Mouse (Mus musculus): ENCODE measurements around the gene 2310050C09Rik. TPM values are rescaled to one million over a fixed set of nuclear protein-coding genes. Genes with fewer than 3 reads are reported as not detected.

Gene 2310050C09Rik
- polyA plus RNA-seq, 1 experiment from 2014 or later: not detected

DNA sequence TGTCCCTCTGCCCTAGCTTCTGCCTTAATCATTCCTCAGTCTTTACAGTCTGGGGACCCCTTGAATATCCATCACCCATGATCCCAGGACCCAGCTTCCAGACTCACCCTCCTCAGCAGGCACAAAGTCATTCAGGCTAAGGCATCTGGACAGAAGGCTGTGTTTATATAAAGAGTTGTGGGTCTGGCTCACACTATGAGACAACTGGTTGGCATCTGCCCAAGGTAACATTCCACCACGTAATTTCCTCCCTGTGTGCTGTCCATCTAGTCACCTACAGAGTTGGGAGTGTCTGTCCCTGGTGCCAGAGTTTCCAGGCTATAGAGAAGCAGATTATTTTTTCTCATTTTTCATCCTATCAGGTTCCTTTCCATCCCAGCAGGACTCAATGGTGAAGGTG lies 42.9 kb downstream of the 2310050C09Rik start, which contains the start of gene Kprp:
Gene Kprp, minus strand, starts transcription at position 140 of the 400 bp plus-strand sequence.
- Histone ChIP-seq H3K4me1 (replicated peaks; ENCODE audit: control insufficient read depth, insufficient read depth, low read length) (no peaks in the 10 kb centered on the region), H3K27ac (ENCODE audit: low read depth) (no peak within 1 kb of the TSS), H3K4me2 (ENCODE audit: low read length) (no peak within 1 kb of the TSS), H3K9me3 (ENCODE audit: control insufficient read depth, low read length) (no peaks in the 10 kb centered on the region), H3K27me3 (replicated peaks; ENCODE audit: control insufficient read depth, insufficient read depth, low read length) (no peaks in the 10 kb centered on the region), H3K9ac (ENCODE audit: low read length) (no peak within 1 kb of the TSS), H3K4me3 (ENCODE audit: low read depth, low read length) (no peak within 1 kb of the TSS), H3K36me3 (ENCODE audit: control insufficient read depth, insufficient read depth, low read length) (no peaks in the 10 kb centered on the region)
- ATAC-seq (replicated peaks; ENCODE audit: low FRiP score, low TSS enrichment, low read depth) (no peak), DNase-seq (ENCODE audit: low spot score) (no peak)
- WGBS: 14% methylated on average over 1 of the region's 1 CpGs

DNA sequence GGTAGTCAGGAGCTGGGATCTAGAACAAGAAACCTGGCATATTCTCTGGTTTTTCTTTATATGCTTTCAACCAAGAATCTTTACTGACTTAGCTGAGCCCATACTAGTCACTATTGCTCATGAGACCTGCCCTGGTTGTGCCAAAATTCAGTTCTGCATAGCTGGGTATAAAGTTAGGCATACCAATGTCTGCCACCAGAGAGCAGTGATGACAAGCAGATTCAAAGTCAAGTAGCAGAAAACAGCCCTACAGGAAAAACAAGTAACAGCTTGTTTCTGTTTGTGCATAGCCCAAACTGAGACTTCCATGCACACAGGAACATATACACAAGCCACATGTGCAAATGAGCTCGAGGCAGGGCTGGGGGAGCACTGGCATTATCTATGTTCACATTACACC lies 44.2 kb downstream of the 2310050C09Rik start:
- Histone ChIP-seq H3K9ac (ENCODE audit: low read length) (no peak overlapping the region), H3K4me1 (replicated peaks; ENCODE audit: control insufficient read depth, insufficient read depth, low read length) (no peaks in the 10 kb centered on the region), H3K36me3 (ENCODE audit: control insufficient read depth, insufficient read depth, low read length) (no peaks in the 10 kb centered on the region), H3K4me3 (ENCODE audit: low read depth, low read length) (no peak overlapping the region), H3K4me2 (ENCODE audit: low read length) (no peak overlapping the region), H3K27me3 (replicated peaks; ENCODE audit: control insufficient read depth, insufficient read depth, low read length) (no peaks in the 10 kb centered on the region), H3K27ac (ENCODE audit: low read depth) (no peak overlapping the region), H3K9me3 (ENCODE audit: control insufficient read depth, low read length) (no peaks in the 10 kb centered on the region)
- DNase-seq (ENCODE audit: low spot score) (no peak), ATAC-seq (replicated peaks; ENCODE audit: low FRiP score, low TSS enrichment, low read depth) (no peak)
- WGBS: 35% methylated on average over 1 of the region's 1 CpGs

Other genes starting within 250 kb of the 2310050C09Rik start
- gene Lce6a, start 248.6 kb downstream of the 2310050C09Rik start, polyA plus RNA-seq (2014; fragmentation: Nextera tagmentation; extraction: Ambion mirVana): not detected in 2 replicates
- not detected in 2 replicates for gene Lce1a1, start 221.9 kb downstream of the 2310050C09Rik start, polyA plus RNA-seq (2014; fragmentation: Nextera tagmentation; extraction: Ambion mirVana)
- not detected in 2 replicates for gene Lce1b, start 213.3 kb downstream of the 2310050C09Rik start, polyA plus RNA-seq (2014; fragmentation: Nextera tagmentation; extraction: Ambion mirVana)
- not detected in 2 replicates for gene Lce1a2, start 199.9 kb downstream of the 2310050C09Rik start, polyA plus RNA-seq (2014; fragmentation: Nextera tagmentation; extraction: Ambion mirVana)
- not detected in 2 replicates for gene Lce1c, start 191.0 kb downstream of the 2310050C09Rik start, polyA plus RNA-seq (2014; fragmentation: Nextera tagmentation; extraction: Ambion mirVana)
- gene Lce1d, start 183.0 kb downstream of the 2310050C09Rik start, polyA plus RNA-seq (2014; fragmentation: Nextera tagmentation; extraction: Ambion mirVana): not detected in 2 replicates
- gene Lce1e, start 161.1 kb downstream of the 2310050C09Rik start, polyA plus RNA-seq (2014; fragmentation: Nextera tagmentation; extraction: Ambion mirVana): not detected in 2 replicates
- not detected in 2 replicates for gene Lce1f, start 149.9 kb downstream of the 2310050C09Rik start, polyA plus RNA-seq (2014; fragmentation: Nextera tagmentation; extraction: Ambion mirVana)
- gene Gm38119, start 131.1 kb downstream of the 2310050C09Rik start, polyA plus RNA-seq (2014; fragmentation: Nextera tagmentation; extraction: Ambion mirVana): not detected in 2 replicates
- gene Lce1g, start 117.9 kb downstream of the 2310050C09Rik start, polyA plus RNA-seq (2014; fragmentation: Nextera tagmentation; extraction: Ambion mirVana): not detected in 2 replicates
- not detected in 2 replicates for gene Lce1h, start 105.2 kb downstream of the 2310050C09Rik start, polyA plus RNA-seq (2014; fragmentation: Nextera tagmentation; extraction: Ambion mirVana)
- gene Lce1i, start 91.3 kb downstream of the 2310050C09Rik start, polyA plus RNA-seq (2014; fragmentation: Nextera tagmentation; extraction: Ambion mirVana): not detected in 2 replicates
- gene Lce1j, start 79.7 kb downstream of the 2310050C09Rik start, polyA plus RNA-seq (2014; fragmentation: Nextera tagmentation; extraction: Ambion mirVana): not detected in 2 replicates
- not detected in 2 replicates for gene Lce1k, start 62.3 kb downstream of the 2310050C09Rik start, polyA plus RNA-seq (2014; fragmentation: Nextera tagmentation; extraction: Ambion mirVana)
- not detected in 2 replicates for gene Kprp, start 43.0 kb downstream of the 2310050C09Rik start, polyA plus RNA-seq (2014; fragmentation: Nextera tagmentation; extraction: Ambion mirVana)
- not detected in 2 replicates for gene Lce1l, start 18.9 kb downstream of the 2310050C09Rik start, polyA plus RNA-seq (2014; fragmentation: Nextera tagmentation; extraction: Ambion mirVana)
- not detected in 2 replicates for gene Lce3a, start 56.0 kb upstream of the 2310050C09Rik start, polyA plus RNA-seq (2014; fragmentation: Nextera tagmentation; extraction: Ambion mirVana)
- gene Lce3b, start 62.8 kb upstream of the 2310050C09Rik start, polyA plus RNA-seq (2014; fragmentation: Nextera tagmentation; extraction: Ambion mirVana): not detected in 2 replicates
- gene Lce3c, start 74.3 kb upstream of the 2310050C09Rik start, polyA plus RNA-seq (2014; fragmentation: Nextera tagmentation; extraction: Ambion mirVana): 0.35 TPM in 1 of 2 replicates, not detected in the other
- not detected in 2 replicates for gene Lce3d, start 87.2 kb upstream of the 2310050C09Rik start, polyA plus RNA-seq (2014; fragmentation: Nextera tagmentation; extraction: Ambion mirVana)
- not detected in 2 replicates for gene Lce3e, start 96.8 kb upstream of the 2310050C09Rik start, polyA plus RNA-seq (2014; fragmentation: Nextera tagmentation; extraction: Ambion mirVana)
- not detected in 2 replicates for gene Lce3f, start 122.0 kb upstream of the 2310050C09Rik start, polyA plus RNA-seq (2014; fragmentation: Nextera tagmentation; extraction: Ambion mirVana)
- gene Crct1, start 145.5 kb upstream of the 2310050C09Rik start, polyA plus RNA-seq (2014; fragmentation: Nextera tagmentation; extraction: Ambion mirVana): not detected in 2 replicates
- gene Lce1m, start 148.8 kb upstream of the 2310050C09Rik start, polyA plus RNA-seq (2014; fragmentation: Nextera tagmentation; extraction: Ambion mirVana): not detected in 2 replicates
- gene Gm4858, start 198.6 kb upstream of the 2310050C09Rik start, polyA plus RNA-seq (2014; fragmentation: Nextera tagmentation; extraction: Ambion mirVana): not detected in 2 replicates